Mouse (Mus musculus) kidney, embryonic 14.5 days (tissue): ENCODE results near the gene Lrrc3. TPM values are rescaled to one million over a fixed set of nuclear protein-coding genes. Genes with fewer than 3 reads are reported as not detected.

Experiments
- ATAC-seq: fragments of 200-750 bp; cut with Nextera tagmentation; 2 replicates; pipeline ENCODE4 v1.8.0; 2017; ENCODE audit warnings: moderate number of reproducible peaks, mild to moderate bottlenecking, moderate TSS enrichment, moderate library complexity; ENCODE audit not compliant: low FRiP score, low TSS enrichment
- H3K27ac ChIP-seq: fragments of 300-500 bp; sonication (generic); 2 replicates; pipeline ENCODE4 v1.5.1; 2014; ENCODE audit warnings: low read depth, mild to moderate bottlenecking, low read length, moderate library complexity, mixed read lengths
- H3K27me3 ChIP-seq: fragments of 300-500 bp; sonication (generic); 2 replicates; pipeline ENCODE4 v1.6.1; 2014; ENCODE audit warnings: mild to moderate bottlenecking, low read length; ENCODE audit not compliant: control insufficient read depth, insufficient read depth
- H3K36me3 ChIP-seq: fragments of 300-500 bp; sonication (generic); 2 replicates; pipeline ENCODE4 v1.6.1; 2014; ENCODE audit warnings: low read length, mixed read lengths; ENCODE audit not compliant: control insufficient read depth, insufficient read depth
- H3K4me1 ChIP-seq: fragments of 300-500 bp; sonication (generic); 2 replicates; pipeline ENCODE4 v1.6.1; 2014; ENCODE audit warnings: low read length, mixed read lengths; ENCODE audit not compliant: control insufficient read depth, insufficient read depth
- H3K4me2 ChIP-seq: fragments of 300-500 bp; sonication (generic); replicated peaks from 2 replicates; pipeline ENCODE4 v1.6.1; 2014; ENCODE audit warnings: low read depth, mild to moderate bottlenecking, low read length
- H3K4me3 ChIP-seq: fragments of 300-500 bp; sonication (generic); 2 replicates; pipeline ENCODE4 v1.5.1; 2014; ENCODE audit warnings: mild to moderate bottlenecking, low read length
- H3K9ac ChIP-seq: fragments of 300-500 bp; sonication (generic); 2 replicates; pipeline ENCODE4 v1.6.1; 2014; ENCODE audit warnings: low read depth, mild to moderate bottlenecking, low read length, moderate library complexity
- H3K9me3 ChIP-seq: fragments of 300-500 bp; sonication (generic); 2 replicates; pipeline ENCODE4 v1.6.1; 2016; ENCODE audit warnings: low read length; ENCODE audit not compliant: control insufficient read depth
- WGBS: fragments of 180-500 bp; shearing (Covaris S2); extraction: QIAGEN DNeasy Blood & Tissue Kit; methylation state at CpG from one replicate; pipeline ENCODE4 v1.1.7; 2014; 5-methylcytosine and 5-hydroxymethylcytosine counted together
- polyA plus RNA-seq: library from polyadenylated mRNA; unstranded; fragments of >200 nt; fragmentation: Nextera tagmentation; extraction: Ambion mirVana; gene quantifications from 2 replicates; pipeline ENCODE4 v1.2.1, GENCODE M21; 2014

The Lrrc3 gene
- polyA plus RNA-seq, 1 experiment from 2014 or later: 3.3 TPM

GRCm38 (mm10) chr10:77882553-77882952, 19.8 kb downstream of the Lrrc3 start:
- 75% methylated on average over 5 of the region's 5 CpGs for WGBS
- no peak overlapping the region for H3K27ac ChIP-seq
- no peak overlapping the region for H3K4me2 ChIP-seq
- no peaks in the 10 kb centered on the region for H3K36me3 ChIP-seq
- H3K9me3 ChIP-seq: no peaks in the 10 kb centered on the region
- H3K4me1 ChIP-seq: no peaks in the 10 kb centered on the region
- no peaks in the 10 kb centered on the region for H3K27me3 ChIP-seq
- ATAC-seq: no peak
- H3K9ac ChIP-seq: no peak overlapping the region
- H3K4me3 ChIP-seq: no peak overlapping the region

GRCm38 (mm10) chr10:77880305-77880704, 22.0 kb downstream of the Lrrc3 start:
- WGBS: 69% methylated on average over 3 of the region's 3 CpGs
- no peaks in the 10 kb centered on the region for H3K36me3 ChIP-seq
- H3K27ac ChIP-seq: no peak overlapping the region
- H3K4me3 ChIP-seq: no peak overlapping the region
- no peaks in the 10 kb centered on the region for H3K4me1 ChIP-seq
- H3K9me3 ChIP-seq: no peaks in the 10 kb centered on the region
- H3K27me3 ChIP-seq: no peaks in the 10 kb centered on the region
- no peak for ATAC-seq
- no peak overlapping the region for H3K9ac ChIP-seq
- H3K4me2 ChIP-seq: no peak overlapping the region

GRCm38 (mm10) chr10:77878985-77879384, 23.4 kb downstream of the Lrrc3 start:
- Histone ChIP-seq H3K27ac (no peak overlapping the region), H3K9me3 (no peaks in the 10 kb centered on the region), H3K4me3 (no peak overlapping the region), H3K27me3 (no peaks in the 10 kb centered on the region), H3K36me3 (no peaks in the 10 kb centered on the region), H3K4me1 (no peaks in the 10 kb centered on the region), H3K4me2 (no peak overlapping the region), H3K9ac (no peak overlapping the region)
- no peak for ATAC-seq
- WGBS: 64% methylated on average over 6 of the region's 6 CpGs

- whole genome bisulfite sequencing: 96% methylated on average over 7 of the region's 7 CpGs
- Histone ChIP-seq H3K27me3 (no peaks in the 10 kb centered on the region), H3K4me2 (no peak overlapping the region), H3K9me3 (no peaks in the 10 kb centered on the region), H3K27ac (no peak overlapping the region), H3K9ac (no peak overlapping the region), H3K36me3 (no peaks in the 10 kb centered on the region), H3K4me1 (no peaks in the 10 kb centered on the region), H3K4me3 (no peak overlapping the region)
- no peak for ATAC-seq
Measured at GRCm38 (mm10) chr10:77869651-77870050, 32.7 kb downstream of the Lrrc3 start.

- Histone ChIP-seq H3K4me2 (no peak overlapping the region), H3K27me3 (no peaks in the 10 kb centered on the region), H3K9ac (no peak overlapping the region), H3K27ac (no peak overlapping the region), H3K4me1 (no peaks in the 10 kb centered on the region), H3K36me3 (no peaks in the 10 kb centered on the region), H3K4me3 (no peak overlapping the region), H3K9me3 (no peaks in the 10 kb centered on the region)
- WGBS: 5% methylated on average over 1 of the region's 1 CpGs
- no peak for ATAC-seq
Measured at GRCm38 (mm10) chr10:77867546-77867945, 34.8 kb downstream of the Lrrc3 start.

- H3K9ac ChIP-seq: no peak overlapping the region
- H3K4me3 ChIP-seq: peak overlapping the region; percentile 17
Measured at GRCm38 (mm10) chr10:77864762-77865143, 37.6 kb downstream of the Lrrc3 start.

GRCm38 (mm10) chr10:77864067-77864761, 38.1 kb downstream of the Lrrc3 start:
- no peak overlapping the region for H3K9ac ChIP-seq
- H3K4me2 ChIP-seq: peak overlapping the region; percentile 44
- no peak overlapping the region for H3K27ac ChIP-seq
- H3K4me3 ChIP-seq: peak overlapping the region; percentile 17
- H3K4me1 ChIP-seq: no peaks in the 10 kb centered on the region
- 27% methylated on average over 14 of the region's 14 CpGs for WGBS
- no peaks in the 10 kb centered on the region for H3K27me3 ChIP-seq
- H3K9me3 ChIP-seq: no peaks in the 10 kb centered on the region
- no peaks in the 10 kb centered on the region for H3K36me3 ChIP-seq
- ATAC-seq: peak; percentile 92

More at GRCm38 (mm10) chr10:77864762-77865143, 37.6 kb downstream of the Lrrc3 start:
- 40% methylated on average over 11 of the region's 11 CpGs for WGBS
- H3K36me3 ChIP-seq: no peaks in the 10 kb centered on the region
- H3K9me3 ChIP-seq: no peaks in the 10 kb centered on the region
- H3K27me3 ChIP-seq: no peaks in the 10 kb centered on the region
- peak; percentile 48; the same call in 1 of the 2 replicates for ATAC-seq
- H3K4me2 ChIP-seq: peak overlapping the region; percentile 44
- H3K4me1 ChIP-seq: no peaks in the 10 kb centered on the region
- no peak overlapping the region for H3K27ac ChIP-seq

- Histone ChIP-seq H3K4me3 (no peak within 1 kb of the TSS), H3K4me1 (no peaks in the 10 kb centered on the region), H3K9ac (no peak within 1 kb of the TSS), H3K4me2 (no peak within 1 kb of the TSS), H3K9me3 (no peaks in the 10 kb centered on the region), H3K27ac (no peak within 1 kb of the TSS), H3K27me3 (no peaks in the 10 kb centered on the region), H3K36me3 (no peaks in the 10 kb centered on the region)
- 59% methylated on average over 7 of the region's 7 CpGs for WGBS
- ATAC-seq: no peak
Measured at GRCm38 (mm10) chr10:77861675-77862074, 40.7 kb downstream of the Lrrc3 start, which contains the start of gene Gm3285. TSS of gene Gm3285 (plus strand) at chr10:77861975.

- Histone ChIP-seq H3K9me3 (no peaks in the 10 kb centered on the region), H3K27me3 (no peaks in the 10 kb centered on the region), H3K9ac (no peak within 1 kb of the TSS), H3K4me1 (no peaks in the 10 kb centered on the region), H3K4me2 (no peak within 1 kb of the TSS), H3K36me3 (no peaks in the 10 kb centered on the region), H3K27ac (no peak within 1 kb of the TSS), H3K4me3 (no peak within 1 kb of the TSS)
- no peak for ATAC-seq
- WGBS: 69% methylated on average over 9 of the region's 9 CpGs
Measured at GRCm38 (mm10) chr10:77852559-77852958, 49.8 kb downstream of the Lrrc3 start, which contains the start of gene Gm10318. TSS of gene Gm10318 (plus strand) at chr10:77852859.
